26 mouse cellular contexts compared by ENCODE assay signal in the genomic region with DNA sequence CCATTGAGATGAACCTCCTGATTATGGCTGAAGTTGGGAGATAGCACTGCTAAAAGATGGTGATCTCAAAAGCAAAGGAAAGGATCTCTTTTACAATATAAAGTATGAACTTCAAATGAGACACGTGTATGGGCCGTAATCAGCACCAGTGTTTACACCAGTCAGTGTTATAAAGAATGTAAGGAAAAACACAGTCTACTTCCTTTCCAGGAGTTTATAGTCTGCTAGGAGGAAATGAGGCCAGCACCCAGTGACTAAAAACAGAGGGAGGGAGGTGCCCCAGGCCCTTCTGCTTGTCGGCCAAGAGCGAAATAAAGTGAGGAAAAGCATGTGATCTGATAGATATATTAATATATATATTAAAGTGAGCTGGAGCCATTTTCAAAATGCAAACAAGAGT. TPM values are rescaled to one million over a fixed set of nuclear protein-coding genes. Genes with fewer than 3 reads are reported as not detected.
DNase-seq lines count a peak whose midpoint lies in the region; ATAC-seq and TF ChIP-seq lines count a peak whose summit lies in the region.
"Had no signal": no experiment of that assay in that cellular context is flagged by ENCODE, and none has a peak within 500 bp of the region (broad histone marks: within the 10 kb centered on the region; RNA-seq: fewer than 3 reads in every experiment).

No protein-coding gene starts in this region.

- H3K9me3 ChIP-seq in intestine, postnatal 0 days (ENCODE audit: control insufficient read depth) = no peaks in the 10 kb centered on the region
- H3K9me3 ChIP-seq in intestine, embryonic 15.5 days = no peaks in the 10 kb centered on the region
- no peaks in the 10 kb centered on the region for H3K9me3 ChIP-seq in lung, embryonic 16.5 days (ENCODE audit: control insufficient read depth, low read length)
- no peaks in the 10 kb centered on the region for H3K9me3 ChIP-seq in stomach, postnatal 0 days (ENCODE audit: control insufficient read depth, low read length)
- H3K9me3 ChIP-seq: embryonic facial prominence, embryonic 12.5 days; embryonic facial prominence, embryonic 15.5 days; heart, embryonic 13.5 days; hindbrain, embryonic 10.5 days; hindbrain, embryonic 13.5 days had no signal

- H3K4me3 ChIP-seq in intestine, postnatal 0 days (ENCODE audit: low read depth, low read length) = no peak overlapping the region
- no peak overlapping the region for H3K4me3 ChIP-seq in intestine, embryonic 15.5 days (replicated peaks)
- no peak overlapping the region for H3K4me3 ChIP-seq in lung, embryonic 16.5 days (ENCODE audit: low read length)
- H3K4me3 ChIP-seq in stomach, postnatal 0 days (ENCODE audit: low read depth, low read length) = no peak overlapping the region
- H3K4me3 ChIP-seq: embryonic facial prominence, embryonic 12.5 days; embryonic facial prominence, embryonic 15.5 days; gastrocnemius, adult 2 months; heart, embryonic 13.5 days; hindbrain, embryonic 10.5 days; hindbrain, embryonic 13.5 days had no signal

- no peak overlapping the region for H3K4me2 ChIP-seq in intestine, postnatal 0 days (replicated peaks; ENCODE audit: low read depth)
- H3K4me2 ChIP-seq in intestine, embryonic 15.5 days (replicated peaks) = no peak overlapping the region
- no peak overlapping the region for H3K4me2 ChIP-seq in lung, embryonic 16.5 days (ENCODE audit: low read depth, low read length)
- no peak overlapping the region for H3K4me2 ChIP-seq in stomach, postnatal 0 days (replicated peaks; ENCODE audit: low read depth)
- H3K4me2 ChIP-seq: embryonic facial prominence, embryonic 12.5 days; embryonic facial prominence, embryonic 15.5 days; heart, embryonic 13.5 days; hindbrain, embryonic 13.5 days had no signal

- DNase-seq in lung, postnatal 25 days (ENCODE audit: low spot score) = no peak
- DNase-seq in large intestine, adult 2 months (ENCODE audit: low read depth, low spot score) = peak; percentile 35
- no peak for DNase-seq in stomach, postnatal 0 days (ENCODE audit: low spot score)
- DNase-seq in cerebellum, adult 11-12 months = no peak
- DNase-seq: adrenal gland, adult 2 months; adrenal gland, postnatal 14 days; cerebellum, adult 18-20 months; cerebellum, adult 9-10 months; cerebellum, postnatal 25 days; forebrain, postnatal 0 days; gastrocnemius, adult 2 months; gastrocnemius, postnatal 14 days; heart, adult 11 months; heart, postnatal 10 days; heart, postnatal 36 days had no signal

- no peak overlapping the region for H3K27ac ChIP-seq in intestine, postnatal 0 days (ENCODE audit: low read depth, low read length)
- no peak overlapping the region for H3K27ac ChIP-seq in intestine, embryonic 15.5 days
- H3K27ac ChIP-seq in lung, embryonic 16.5 days (ENCODE audit: low read length) = no peak overlapping the region
- H3K27ac ChIP-seq in stomach, postnatal 0 days (replicated peaks) = no peak overlapping the region
- H3K27ac ChIP-seq: embryonic facial prominence, embryonic 12.5 days; embryonic facial prominence, embryonic 15.5 days; gastrocnemius, adult 2 months; heart, embryonic 13.5 days; hindbrain, embryonic 10.5 days; hindbrain, embryonic 13.5 days had no signal

- H3K4me1 ChIP-seq in intestine, postnatal 0 days (replicated peaks; ENCODE audit: control insufficient read depth, insufficient read depth, low read length) = no peaks in the 10 kb centered on the region
- 0 out of 2 replicates have a peak, but pooled peaks cover 2% of the 10 kb centered on the region for H3K4me1 ChIP-seq in intestine, embryonic 15.5 days (replicated peaks)
- H3K4me1 ChIP-seq in lung, embryonic 16.5 days (replicated peaks; ENCODE audit: control insufficient read depth, insufficient read depth, low read length) = 0 out of 2 replicates have a peak, but pooled peaks cover 2% of the 10 kb centered on the region
- H3K4me1 ChIP-seq in stomach, postnatal 0 days (replicated peaks; ENCODE audit: control insufficient read depth, insufficient read depth) = no peaks in the 10 kb centered on the region
- H3K4me1 ChIP-seq: embryonic facial prominence, embryonic 12.5 days; embryonic facial prominence, embryonic 15.5 days; hindbrain, embryonic 10.5 days; hindbrain, embryonic 13.5 days had no signal

- 25% methylated on average over 4 of the region's 4 CpGs for WGBS in intestine, postnatal 0 days
- WGBS in intestine, embryonic 15.5 days = 27% methylated on average over 4 of the region's 4 CpGs
- 50% methylated on average over 4 of the region's 4 CpGs for WGBS in lung, embryonic 16.5 days
- WGBS in large intestine, adult 2 months = 14% methylated on average over 4 of the region's 4 CpGs
- WGBS in stomach, postnatal 0 days = 42% methylated on average over 4 of the region's 4 CpGs

- no peak for TF ChIP-seq CTCF in intestine, postnatal 0 days (IDR thresholded peaks at IDR 0.05; ENCODE audit: low read depth)
- TF ChIP-seq CTCF in stomach, postnatal 0 days (IDR thresholded peaks at IDR 0.05; ENCODE audit: low read depth) = no peak

- peak; percentile 71 for ATAC-seq in intestine, postnatal 0 days
- ATAC-seq in intestine, embryonic 15.5 days = no peak
- ATAC-seq in lung, embryonic 16.5 days (ENCODE audit: low read depth) = peak; percentile 72
- ATAC-seq in stomach, postnatal 0 days (ENCODE audit: low FRiP score, low TSS enrichment) = peak; percentile 89
- ATAC-seq: CD4-positive, CD25-positive, alpha-beta regulatory T cell, adult 4 months; forebrain, embryonic 14.5 days; forebrain, postnatal 0 days; hindbrain, embryonic 16.5 days had no signal

- TF ChIP-seq EP300 in stomach, postnatal 0 days (optimal IDR thresholded peaks at IDR 0.05) = no peak

- H3K27me3 ChIP-seq in intestine, postnatal 0 days (replicated peaks; ENCODE audit: control insufficient read depth, insufficient read depth, low read length) = no peaks in the 10 kb centered on the region
- H3K27me3 ChIP-seq in intestine, embryonic 15.5 days (replicated peaks) = no peaks in the 10 kb centered on the region
- no peaks in the 10 kb centered on the region for H3K27me3 ChIP-seq in lung, embryonic 16.5 days (ENCODE audit: control insufficient read depth, insufficient read depth, low read depth, low read length)
- no peaks in the 10 kb centered on the region for H3K27me3 ChIP-seq in stomach, postnatal 0 days (ENCODE audit: control insufficient read depth, insufficient read depth, low read length)
- H3K27me3 ChIP-seq: embryonic facial prominence, embryonic 12.5 days; embryonic facial prominence, embryonic 15.5 days; heart, embryonic 13.5 days; hindbrain, embryonic 13.5 days had no signal

- no peak overlapping the region for H3K9ac ChIP-seq in intestine, postnatal 0 days (ENCODE audit: low read depth, low read length)
- no peak overlapping the region for H3K9ac ChIP-seq in intestine, embryonic 15.5 days
- no peak overlapping the region for H3K9ac ChIP-seq in lung, embryonic 16.5 days (ENCODE audit: low read length)
- no peak overlapping the region for H3K9ac ChIP-seq in stomach, postnatal 0 days (ENCODE audit: low read length)
- H3K9ac ChIP-seq: embryonic facial prominence, embryonic 12.5 days; embryonic facial prominence, embryonic 15.5 days; forebrain, postnatal 0 days; heart, embryonic 13.5 days; hindbrain, embryonic 13.5 days had no signal

- no peaks in the 10 kb centered on the region for H3K36me3 ChIP-seq in intestine, postnatal 0 days (ENCODE audit: control insufficient read depth, insufficient read depth)
- no peaks in the 10 kb centered on the region for H3K36me3 ChIP-seq in intestine, embryonic 15.5 days
- no peaks in the 10 kb centered on the region for H3K36me3 ChIP-seq in lung, embryonic 16.5 days (ENCODE audit: control insufficient read depth, insufficient read depth, low read length)
- H3K36me3 ChIP-seq in stomach, postnatal 0 days (ENCODE audit: control insufficient read depth, insufficient read depth, low read length) = no peaks in the 10 kb centered on the region
- H3K36me3 ChIP-seq: embryonic facial prominence, embryonic 12.5 days; embryonic facial prominence, embryonic 15.5 days; heart, embryonic 13.5 days; hindbrain, embryonic 10.5 days; hindbrain, embryonic 13.5 days had no signal

RNA-seq across cellular contexts. Expression of a gene that starts 6.6 kb away (rescaled TPM):
- polyA plus RNA-seq in intestine, postnatal 0 days (2015; fragmentation: Nextera tagmentation; extraction: Ambion mirVana) = 21.6 and 21.9 TPM in 2 replicates
- polyA plus RNA-seq in intestine, embryonic 15.5 days (2015; fragmentation: Nextera tagmentation; extraction: Ambion mirVana) = 27.2 TPM in 2 replicates
- 26.7 and 27.0 TPM in 2 replicates for polyA plus RNA-seq in lung, embryonic 16.5 days (2015; fragmentation: Nextera tagmentation; extraction: Ambion mirVana)
- polyA plus RNA-seq in large intestine, adult 2 months (2012; rRNA removed) = 14.7 and 22.2 TPM in 2 replicates
- 24.3 and 25.8 TPM in 2 replicates for polyA plus RNA-seq in stomach, postnatal 0 days (2015; fragmentation: Nextera tagmentation; extraction: Ambion mirVana)
